Mouse (Mus musculus) urinary bladder, adult 2 months (tissue): ENCODE data around the gene Iqca. TPM values are rescaled to one million over a fixed set of nuclear protein-coding genes. Genes with fewer than 3 reads are reported as not detected.

Source experiments
- DNase-seq: peaks from one replicate; pipeline ENCODE4 v3.0.0; 2022; ENCODE audit warnings: low spot score
- polyA plus RNA-seq: library from polyadenylated mRNA; depleted of rRNA; stranded (reverse); fragments of >200 nt; gene quantifications from 2 replicates; pipeline ENCODE4 v1.2.3, GENCODE M21; 2012

Gene Iqca
- polyA plus RNA-seq, 1 experiment: not detected

GRCm38 (mm10) chr1:90132402-90132801, 20.8 kb downstream of the Iqca start:
- no peak for DNase-seq

- no peak for DNase-seq
These were observed 21.2 kb downstream of the Iqca start for GRCm38 (mm10) chr1:90131982-90132381.

- DNase-seq: no peak
These were observed 28.6 kb downstream of the Iqca start for GRCm38 (mm10) chr1:90124561-90124960.

- no peak for DNase-seq
These were observed 32.5 kb downstream of the Iqca start for GRCm38 (mm10) chr1:90120706-90121105.

- no peak for DNase-seq
These were observed 34.0 kb downstream of the Iqca start for GRCm38 (mm10) chr1:90119214-90119613.

GRCm38 (mm10) chr1:90117207-90117606, 36.0 kb downstream of the Iqca start:
- DNase-seq: no peak

- no peak for DNase-seq
These were observed 38.6 kb downstream of the Iqca start for GRCm38 (mm10) chr1:90114586-90114985.

- no peak for DNase-seq
These were observed 39.5 kb downstream of the Iqca start for GRCm38 (mm10) chr1:90113655-90114244.

GRCm38 (mm10) chr1:90112669-90113068, 40.5 kb downstream of the Iqca start:
- DNase-seq: no peak

- no peak for DNase-seq
These were observed 41.9 kb downstream of the Iqca start for GRCm38 (mm10) chr1:90111198-90111839.

GRCm38 (mm10) chr1:90103896-90104487, 49.2 kb downstream of the Iqca start:
- DNase-seq: no peak

- DNase-seq: no peak
These were observed 52.6 kb downstream of the Iqca start for GRCm38 (mm10) chr1:90100360-90101232.

GRCm38 (mm10) chr1:90092816-90093493, 60.2 kb downstream of the Iqca start:
- DNase-seq: no peak

GRCm38 (mm10) chr1:90088192-90088990, 64.8 kb downstream of the Iqca start:
- DNase-seq: no peak

- DNase-seq: no peak
These were observed 66.7 kb downstream of the Iqca start for GRCm38 (mm10) chr1:90086461-90086860.

- no peak for DNase-seq
These were observed 67.6 kb downstream of the Iqca start for GRCm38 (mm10) chr1:90085526-90086157.

GRCm38 (mm10) chr1:90076291-90076690, 76.9 kb downstream of the Iqca start:
- no peak for DNase-seq

- DNase-seq: no peak
These were observed 78.4 kb downstream of the Iqca start for GRCm38 (mm10) chr1:90074779-90075178.

- DNase-seq: no peak
These were observed 81.2 kb downstream of the Iqca start for GRCm38 (mm10) chr1:90071812-90072580.

GRCm38 (mm10) chr1:90060599-90060998, 92.6 kb downstream of the Iqca start:
- DNase-seq: no peak
